Mouse (Mus musculus) stomach, postnatal 0 days (tissue): ENCODE measurements around the gene Tnik. TPM values are rescaled to one million over a fixed set of nuclear protein-coding genes. Genes with fewer than 3 reads are reported as not detected.

Source experiments
- ATAC-seq: fragments of 200-750 bp; cut with Nextera tagmentation; 2 replicates; pipeline ENCODE4 v1.8.0; 2017; ENCODE audit not compliant: low FRiP score, low TSS enrichment
- DNase-seq: peaks from one replicate; pipeline ENCODE4 v3.0.0-alpha.2; 2016; ENCODE audit warnings: low spot score
- H3K27ac ChIP-seq: fragments of 300-500 bp; sonication (generic); replicated peaks from 2 replicates; pipeline ENCODE4 v1.5.1; 2014; ENCODE audit warnings: mild to moderate bottlenecking, control low read depth
- H3K27me3 ChIP-seq: fragments of 300-500 bp; sonication (generic); 2 replicates; pipeline ENCODE4 v1.6.1; 2014; ENCODE audit warnings: low read length; ENCODE audit not compliant: control insufficient read depth, insufficient read depth
- H3K36me3 ChIP-seq: fragments of 300-500 bp; sonication (generic); 2 replicates; pipeline ENCODE4 v1.6.1; 2014; ENCODE audit warnings: low read length, mixed read lengths; ENCODE audit not compliant: control insufficient read depth, insufficient read depth
- H3K4me1 ChIP-seq: fragments of 300-500 bp; sonication (generic); replicated peaks from 2 replicates; pipeline ENCODE4 v1.6.1; 2014; ENCODE audit warnings: antibody characterized with exemption; ENCODE audit not compliant: control insufficient read depth, insufficient read depth
- H3K4me2 ChIP-seq: fragments of 300-500 bp; sonication (generic); replicated peaks from 2 replicates; pipeline ENCODE4 v1.6.1; 2014; ENCODE audit warnings: low read depth, mild to moderate bottlenecking, control low read depth, moderate library complexity
- H3K4me3 ChIP-seq: fragments of 300-500 bp; sonication (generic); 2 replicates; pipeline ENCODE4 v1.5.1; 2014; ENCODE audit warnings: low read depth, low read length, control low read depth
- H3K9ac ChIP-seq: fragments of 300-500 bp; sonication (generic); 2 replicates; pipeline ENCODE4 v1.6.1; 2014; ENCODE audit warnings: mild to moderate bottlenecking, low read length, control low read depth, mixed read lengths
- H3K9me3 ChIP-seq: fragments of 300-500 bp; sonication (generic); 2 replicates; pipeline ENCODE4 v1.6.1; 2016; ENCODE audit warnings: low read length; ENCODE audit not compliant: control insufficient read depth
- CTCF ChIP-seq: IDR thresholded peaks from 2 replicates; pipeline ENCODE4 v1.5.1; 2016; ENCODE audit warnings: antibody characterized with exemption, low read depth, mild to moderate bottlenecking, moderate library complexity
- EP300 ChIP-seq: optimal IDR thresholded peaks from 2 replicates; pipeline ENCODE3; 2016; ENCODE audit warnings: antibody characterized with exemption
- WGBS: fragments of 180-500 bp; shearing (Covaris S2); extraction: QIAGEN DNeasy Blood & Tissue Kit; methylation state at CpG from one replicate; pipeline ENCODE4 v1.1.7; 2014; 5-methylcytosine and 5-hydroxymethylcytosine counted together
- polyA plus RNA-seq: library from polyadenylated mRNA; unstranded; fragments of >200 nt; fragmentation: Nextera tagmentation; extraction: Ambion mirVana; gene quantifications from 2 replicates; pipeline ENCODE4 v1.2.1, GENCODE M21; 2015

Tnik gene
- polyA plus RNA-seq, 1 experiment from 2014 or later, result 4.6 TPM

GRCm38 (mm10) chr3:28361056-28361455 lies 98.0 kb downstream of the Tnik start:
- no peak for DNase-seq
- ATAC-seq, result no peak
- no peaks in the 10 kb centered on the region for H3K9me3 ChIP-seq
- no peak overlapping the region for H3K4me2 ChIP-seq
- no peak overlapping the region for H3K27ac ChIP-seq
- no peak for TF ChIP-seq EP300
- no peaks in the 10 kb centered on the region for H3K36me3 ChIP-seq
- no peak overlapping the region for H3K9ac ChIP-seq
- H3K27me3 ChIP-seq, result no peaks in the 10 kb centered on the region
- 0 out of 2 replicates have a peak, but pooled peaks cover 2% of the 10 kb centered on the region for H3K4me1 ChIP-seq
- WGBS, result 89% methylated on average over 6 of the region's 6 CpGs
- H3K4me3 ChIP-seq, result no peak overlapping the region

GRCm38 (mm10) chr3:28363441-28364125 lies 100.6 kb downstream of the Tnik start:
- Histone ChIP-seq H3K4me1 (no peaks in the 10 kb centered on the region), H3K9me3 (no peaks in the 10 kb centered on the region), H3K9ac (no peak overlapping the region), H3K4me2 (no peak overlapping the region), H3K4me3 (no peak overlapping the region), H3K27ac (no peak overlapping the region), H3K27me3 (no peaks in the 10 kb centered on the region), H3K36me3 (no peaks in the 10 kb centered on the region)
- DNase-seq (no peak), ATAC-seq (no peak)
- WGBS, result 47% methylated on average over 5 of the region's 5 CpGs
- no peak for TF ChIP-seq CTCF
- TF ChIP-seq EP300, result no peak

- no peak overlapping the region for H3K4me3 ChIP-seq
- H3K9ac ChIP-seq, result no peak overlapping the region
- H3K27me3 ChIP-seq, result no peaks in the 10 kb centered on the region
- no peak overlapping the region for H3K27ac ChIP-seq
- no peak overlapping the region for H3K4me2 ChIP-seq
- no peak for DNase-seq
- WGBS, result 83% methylated on average over 5 of the region's 5 CpGs
- H3K4me1 ChIP-seq, result no peaks in the 10 kb centered on the region
- no peaks in the 10 kb centered on the region for H3K9me3 ChIP-seq
- TF ChIP-seq EP300 (no peak), CTCF (no peak)
- no peak for ATAC-seq
- H3K36me3 ChIP-seq, result no peaks in the 10 kb centered on the region
Observed at GRCm38 (mm10) chr3:28368746-28369145, 105.7 kb downstream of the Tnik start.

- Histone ChIP-seq H3K4me2 (no peak overlapping the region), H3K9ac (no peak overlapping the region), H3K27me3 (no peaks in the 10 kb centered on the region), H3K27ac (no peak overlapping the region), H3K9me3 (no peaks in the 10 kb centered on the region), H3K4me1 (no peaks in the 10 kb centered on the region), H3K4me3 (no peak overlapping the region), H3K36me3 (no peaks in the 10 kb centered on the region)
- TF ChIP-seq EP300 (no peak), CTCF (no peak)
- ATAC-seq (no peak), DNase-seq (no peak)
- 79% methylated on average over 1 of the region's 1 CpGs for WGBS
Observed at GRCm38 (mm10) chr3:28369266-28369665, 106.3 kb downstream of the Tnik start.

- ATAC-seq (no peak), DNase-seq (no peak)
- Histone ChIP-seq H3K4me3 (no peak overlapping the region), H3K4me1 (no peaks in the 10 kb centered on the region), H3K27ac (no peak overlapping the region), H3K9ac (no peak overlapping the region), H3K4me2 (no peak overlapping the region), H3K9me3 (no peaks in the 10 kb centered on the region), H3K36me3 (no peaks in the 10 kb centered on the region), H3K27me3 (no peaks in the 10 kb centered on the region)
- TF ChIP-seq CTCF, result no peak
- TF ChIP-seq EP300, result no peak
- WGBS, result 73% methylated on average over 5 of the region's 5 CpGs
Observed at GRCm38 (mm10) chr3:28369698-28370097, 106.7 kb downstream of the Tnik start.

GRCm38 (mm10) chr3:28371583-28371982 lies 108.6 kb downstream of the Tnik start:
- ATAC-seq, result no peak
- H3K36me3 ChIP-seq, result no peaks in the 10 kb centered on the region
- H3K4me3 ChIP-seq, result no peak overlapping the region
- no peak for TF ChIP-seq EP300
- no peak for TF ChIP-seq CTCF
- no peaks in the 10 kb centered on the region for H3K27me3 ChIP-seq
- no peak overlapping the region for H3K4me2 ChIP-seq
- no peaks in the 10 kb centered on the region for H3K4me1 ChIP-seq
- H3K9me3 ChIP-seq, result no peaks in the 10 kb centered on the region
- no peak overlapping the region for H3K27ac ChIP-seq
- no peak overlapping the region for H3K9ac ChIP-seq
- DNase-seq, result no peak
- 86% methylated on average over 1 of the region's 1 CpGs for WGBS
